Mouse (Mus musculus) testis, postnatal 10 days (tissue): ENCODE results near the gene Dtx3.
A peak's percentile ranks its signal among the peaks of the same experiment; 100 is the strongest.

Experiments
- DNase-seq: peaks from one replicate; pipeline ENCODE4 v3.0.0; 2021; ENCODE audit warnings: low spot score

Dtx3 gene

GRCm38 (mm10) chr10:127195328-127196129 is at the start of gene Dtx3:
TSS of gene Dtx3 (minus strand) at chr10:127195728.
- DNase-seq, result peak; percentile 71

- DNase-seq, result no peak
Observed at GRCm38 (mm10) chr10:127238241-127238824, 42.8 kb upstream of the Dtx3 start.

- DNase-seq, result no peak
Observed at GRCm38 (mm10) chr10:127236541-127236940, 41.0 kb upstream of the Dtx3 start.

DNA sequence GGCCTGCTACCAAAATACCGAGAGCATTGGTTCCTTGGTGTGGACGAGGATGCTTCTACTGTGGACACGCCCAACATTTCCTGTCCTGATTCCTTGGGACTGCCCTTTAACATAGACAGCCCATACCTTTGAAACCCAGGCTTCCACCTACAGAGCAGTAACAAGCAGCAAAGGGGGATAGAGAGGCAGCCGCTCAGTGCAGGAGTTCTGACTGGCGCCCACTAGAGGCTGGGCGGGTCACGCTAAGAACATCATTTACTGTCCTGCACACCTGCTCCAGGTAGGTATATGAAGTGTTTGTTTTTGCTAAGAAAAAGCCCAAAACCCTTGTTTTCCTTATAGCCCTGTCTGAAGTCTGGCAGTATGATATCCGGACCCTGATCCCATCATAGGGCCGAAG is 37.6 kb upstream of the Dtx3 start:
- DNase-seq, result no peak

GRCm38 (mm10) chr10:127231741-127232140 is 36.2 kb upstream of the Dtx3 start:
- DNase-seq, result no peak

GRCm38 (mm10) chr10:127230693-127231092 is 35.2 kb upstream of the Dtx3 start:
- DNase-seq, result no peak

- no peak for DNase-seq
Observed at GRCm38 (mm10) chr10:127228897-127229296, 33.4 kb upstream of the Dtx3 start.

DNA sequence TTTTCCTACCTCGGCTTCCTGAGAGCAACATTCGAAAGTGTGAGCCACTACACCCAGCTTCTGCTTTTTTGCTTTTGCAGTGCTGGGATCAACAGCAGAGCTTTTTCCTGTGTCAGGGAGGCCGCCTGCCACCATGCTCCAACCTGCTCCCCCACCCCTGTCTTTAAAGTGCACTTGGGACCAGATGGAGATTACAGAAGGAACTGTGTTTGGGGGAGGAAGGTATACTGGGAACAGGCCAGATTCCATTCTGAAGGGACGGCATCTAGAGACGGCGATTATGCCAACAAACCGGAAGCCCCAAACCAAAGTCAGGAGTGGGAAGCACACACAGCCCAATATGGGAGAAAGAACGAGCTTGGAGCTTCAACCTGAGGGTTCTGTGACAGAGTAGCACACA is 31.6 kb upstream of the Dtx3 start:
- no peak for DNase-seq

- peak; percentile 72 for DNase-seq
Observed at GRCm38 (mm10) chr10:127226318-127226895, 30.9 kb upstream of the Dtx3 start.

DNA sequence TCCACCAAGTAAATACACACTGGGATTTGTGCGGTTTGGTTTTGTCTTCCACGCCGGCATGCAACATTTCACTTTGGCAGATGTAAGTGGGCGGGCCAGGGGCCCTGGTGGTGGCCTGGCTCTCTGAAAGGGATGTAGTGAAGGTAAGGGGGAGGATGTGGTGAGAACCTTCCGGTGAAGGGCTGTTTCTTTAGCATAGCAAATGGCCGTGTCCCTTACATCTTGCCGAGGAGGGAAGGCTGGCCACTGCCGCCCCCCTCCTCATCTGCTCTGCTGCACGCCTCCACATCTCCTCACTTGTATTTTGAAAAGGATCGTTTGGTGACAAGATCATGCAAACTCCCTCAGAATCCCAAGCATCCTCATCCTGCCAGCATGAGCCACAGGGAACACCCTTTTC is 30.2 kb upstream of the Dtx3 start:
- peak; percentile 40 for DNase-seq

DNA sequence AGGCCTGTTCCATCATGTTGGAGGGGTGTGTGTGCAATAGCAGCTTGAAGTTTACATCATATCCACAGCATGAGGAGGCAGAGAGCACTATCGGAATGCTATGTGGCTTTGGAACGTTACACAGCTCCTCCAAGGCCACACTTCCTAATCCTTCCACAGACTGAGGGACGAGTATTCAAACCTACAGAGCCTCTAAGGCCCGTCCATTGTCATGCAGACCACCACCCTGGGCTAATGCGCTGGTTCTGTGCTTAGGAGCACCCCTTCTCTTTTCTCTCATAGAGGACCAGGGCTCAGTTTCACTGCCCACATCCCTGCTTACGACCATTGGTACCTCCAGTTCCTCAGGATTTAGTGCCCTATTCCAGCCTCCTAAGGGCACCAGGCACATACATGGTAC is 29.7 kb upstream of the Dtx3 start:
- DNase-seq, result no peak

GRCm38 (mm10) chr10:127218339-127218738 is 22.8 kb upstream of the Dtx3 start:
- no peak for DNase-seq

GRCm38 (mm10) chr10:127217177-127217576 is 21.6 kb upstream of the Dtx3 start:
- DNase-seq, result no peak

GRCm38 (mm10) chr10:127216456-127216855 is 20.9 kb upstream of the Dtx3 start:
- no peak for DNase-seq

- no peak for DNase-seq
Observed at GRCm38 (mm10) chr10:127214422-127214803, 18.9 kb upstream of the Dtx3 start.

DNA sequence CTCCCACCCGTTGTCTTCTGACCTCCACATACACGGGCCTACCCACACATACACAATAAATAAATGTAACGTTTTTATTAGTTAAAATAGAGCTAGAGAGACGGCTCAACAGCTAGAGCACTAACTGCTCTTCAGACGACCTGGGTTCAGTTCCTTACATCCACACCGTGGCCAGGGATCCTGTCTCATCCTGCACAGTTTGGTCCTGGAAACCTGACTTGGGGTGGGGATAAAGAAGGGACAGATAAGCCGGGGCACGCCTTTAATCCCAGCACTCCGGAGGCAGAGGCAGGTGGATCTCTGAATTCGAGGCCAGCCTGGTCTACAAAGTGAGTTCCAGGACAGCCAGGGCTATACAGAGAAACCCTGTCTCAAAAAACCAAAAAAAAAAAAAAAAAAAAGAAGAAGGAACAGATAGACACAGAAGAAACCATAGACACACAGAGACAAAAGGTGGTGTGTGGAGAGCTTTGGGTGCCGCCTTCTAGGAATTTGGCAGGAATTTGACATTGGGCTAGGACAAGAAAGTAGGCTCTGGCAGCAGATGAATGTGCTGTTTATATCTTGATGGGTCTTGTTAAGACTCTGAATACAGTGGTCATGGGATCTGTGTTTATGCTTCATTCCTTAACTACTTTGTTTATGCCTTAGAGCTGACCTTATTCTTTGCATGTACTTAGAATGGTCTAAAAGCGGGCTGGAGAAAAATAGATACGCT is 18.3 kb upstream of the Dtx3 start:
- DNase-seq, result no peak

GRCm38 (mm10) chr10:127213272-127213671 is 17.7 kb upstream of the Dtx3 start:
- DNase-seq, result no peak

- peak; percentile 96 for DNase-seq
Observed at GRCm38 (mm10) chr10:127211414-127211854, 15.9 kb upstream of the Dtx3 start, which contains the start of gene Pip4k2c. TSS of gene Pip4k2c (minus strand) at chr10:127211585.

GRCm38 (mm10) chr10:127210961-127211405 is 15.5 kb upstream of the Dtx3 start:
- no peak for DNase-seq

DNA sequence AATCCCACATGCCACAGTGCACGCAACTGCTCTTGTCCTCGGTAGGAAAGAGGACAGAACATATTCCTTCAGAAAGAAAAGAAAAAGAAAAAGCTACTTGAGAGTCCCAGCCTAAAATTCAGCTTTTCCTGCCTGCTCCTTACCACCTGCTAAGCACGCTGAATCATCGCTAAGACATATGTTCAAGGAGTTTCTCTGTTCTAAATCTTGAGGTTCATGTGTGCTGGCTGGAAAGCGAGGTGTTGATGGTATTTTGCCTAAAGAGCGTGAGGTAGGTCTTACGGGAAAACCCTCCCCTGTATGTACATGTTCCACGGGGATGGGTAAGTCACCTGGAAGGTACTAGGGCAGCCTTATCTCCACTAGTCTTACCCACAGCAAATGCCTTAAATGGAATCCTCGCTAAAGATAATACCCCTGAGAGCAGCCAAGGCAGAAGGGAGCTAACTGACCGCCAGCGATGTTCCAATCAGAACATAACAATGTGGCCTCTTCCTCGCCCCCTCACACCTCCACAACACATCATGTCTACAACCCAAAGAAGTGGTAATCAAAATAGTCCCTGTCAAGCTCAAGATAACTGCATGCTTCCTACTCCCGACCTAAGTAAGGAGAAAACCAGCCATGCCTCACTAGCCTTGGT is 14.5 kb upstream of the Dtx3 start:
- DNase-seq, result no peak

DNA sequence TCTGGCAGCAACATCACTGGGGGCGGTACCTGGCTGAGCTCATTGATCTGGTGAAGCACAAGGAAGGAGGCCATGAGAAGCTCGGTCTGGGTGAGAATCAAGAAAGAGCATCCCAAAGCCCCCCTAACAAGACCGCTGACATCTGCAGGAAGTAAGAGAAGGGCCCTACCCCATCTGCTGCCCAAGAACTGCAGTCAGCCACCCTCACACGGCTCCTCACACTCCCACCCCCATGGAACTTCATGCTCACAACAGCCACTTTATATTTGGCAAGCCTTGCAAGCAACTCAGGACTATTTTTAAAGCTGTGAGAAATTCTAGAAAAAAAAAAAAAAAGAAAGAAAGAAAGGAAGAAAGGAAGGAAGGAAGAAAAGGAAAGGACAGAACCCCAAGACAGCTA is 13.4 kb upstream of the Dtx3 start:
- DNase-seq, result no peak

- no peak for DNase-seq
Observed at GRCm38 (mm10) chr10:127205373-127205772, 9.8 kb upstream of the Dtx3 start.
